Mouse (Mus musculus): ENCODE results near the gene Sptbn4.

DNA sequence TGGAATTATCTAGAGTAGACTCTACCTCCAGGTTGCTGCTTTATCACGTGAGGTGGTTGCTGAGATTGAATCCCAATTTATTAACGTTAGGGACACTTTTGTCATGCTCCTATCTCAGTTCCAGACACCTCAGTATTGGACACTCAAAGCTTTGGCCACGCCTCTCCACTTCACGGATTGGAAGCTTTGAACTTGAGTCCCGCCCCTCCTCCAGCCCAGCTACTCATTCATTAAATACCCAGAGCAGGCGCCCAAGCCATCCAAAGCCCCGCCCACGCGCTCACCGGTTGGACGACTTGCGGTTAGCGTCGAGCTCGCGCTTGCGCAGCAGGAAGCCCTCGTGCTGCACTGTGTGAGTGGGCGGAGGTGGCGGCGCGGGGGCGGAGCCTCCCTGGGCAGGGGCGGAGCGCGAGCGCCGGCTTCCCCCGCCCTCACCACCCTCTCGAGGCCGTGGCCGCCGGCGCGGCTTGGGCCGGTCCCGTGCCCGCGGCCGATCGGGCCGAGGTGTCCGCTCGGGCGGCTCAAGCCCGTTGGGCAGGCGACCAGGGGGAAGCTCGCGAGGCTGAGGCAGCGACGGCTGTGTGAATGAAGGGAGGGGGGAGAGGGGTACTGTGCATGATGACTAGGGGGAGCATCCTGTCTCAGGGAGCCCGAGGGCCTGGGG is 86.1 kb downstream of the Sptbn4 start:
- no peak for TF ChIP-seq CTCF (IDR thresholded peaks at IDR 0.05; ENCODE audit: low read depth, low read length)
- TF ChIP-seq POLR2A (IDR thresholded peaks at IDR 0.05; ENCODE audit: borderline replicate concordance, low read depth, low read length) = no peak
